Mouse (Mus musculus): ENCODE results near the gene Srrm3. TPM values are rescaled to one million over a fixed set of nuclear protein-coding genes. Genes with fewer than 3 reads are reported as not detected.

Srrm3 gene
- polyA plus RNA-seq, 1 experiment from 2014 or later, result 0.16 TPM

- 11% methylated on average over 5 of the region's 5 CpGs for WGBS
- Histone ChIP-seq H3K9me3 (replicated peaks; ENCODE audit: low read length) (no peaks in the 10 kb centered on the region), H3K27me3 (ENCODE audit: insufficient read depth, low read length) (no peaks in the 10 kb centered on the region), H3K4me3 (replicated peaks; ENCODE audit: low read depth, low read length) (peak overlapping the region; percentile 28), H3K27ac (0 out of 2 replicates have a peak overlapping the region, but pooled peaks have one; percentile 19), H3K9ac (ENCODE audit: low read depth, low read length) (peak overlapping the region; percentile 48; the same call in 1 of the 2 replicates), H3K4me1 (replicated peaks; ENCODE audit: insufficient read depth, low read length) (no peaks in the 10 kb centered on the region; the same call in 1 of the 2 replicates), H3K4me2 (ENCODE audit: low read length) (peak overlapping the region; percentile 49), H3K36me3 (ENCODE audit: insufficient read depth, low read length) (peaks cover 20% of the 10 kb centered on the region)
- ATAC-seq (replicated peaks; ENCODE audit: low FRiP score, low read depth) (no peak), DNase-seq (ENCODE audit: low spot score) (no peak)
- TF ChIP-seq CTCF (IDR thresholded peaks at IDR 0.05; ENCODE audit: low read depth), result no peak
Measured at GRCm38 (mm10) chr5:135794859-135795181, 11.9 kb upstream of the Srrm3 start.

DNA sequence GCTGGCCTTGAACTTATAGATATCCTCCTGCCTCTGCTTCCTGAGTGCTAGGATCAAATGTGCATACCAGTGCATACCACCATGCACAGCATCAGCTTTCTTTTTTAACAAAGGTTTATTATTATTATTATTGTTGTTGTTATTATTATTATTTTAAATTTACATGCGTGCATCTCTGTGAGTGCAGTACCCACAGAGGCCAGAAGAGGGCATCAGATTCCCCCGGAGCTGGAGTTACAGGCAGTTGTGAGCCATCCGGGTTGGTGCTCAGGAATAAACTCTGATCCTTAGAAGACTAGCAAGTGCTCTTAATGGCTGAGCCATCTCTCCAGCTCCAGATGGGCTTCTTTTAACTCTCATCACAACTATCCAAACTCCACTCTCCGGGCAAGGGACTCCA, 6.9 kb upstream of the Srrm3 start:
- H3K36me3 ChIP-seq (ENCODE audit: insufficient read depth, low read length), result no peaks in the 10 kb centered on the region
- no peak overlapping the region for H3K4me3 ChIP-seq (replicated peaks; ENCODE audit: low read depth, low read length)
- H3K9ac ChIP-seq (ENCODE audit: low read depth, low read length), result no peak overlapping the region
- WGBS, result 46% methylated on average over 4 of the region's 4 CpGs
- H3K4me1 ChIP-seq (replicated peaks; ENCODE audit: insufficient read depth, low read length), result no peaks in the 10 kb centered on the region
- H3K4me2 ChIP-seq (ENCODE audit: low read length), result no peak overlapping the region
- no peaks in the 10 kb centered on the region for H3K9me3 ChIP-seq (replicated peaks; ENCODE audit: low read length)
- DNase-seq (ENCODE audit: low spot score) (peak; percentile 6), ATAC-seq (replicated peaks; ENCODE audit: low FRiP score, low read depth) (no peak)
- H3K27me3 ChIP-seq (ENCODE audit: insufficient read depth, low read length), result no peaks in the 10 kb centered on the region
- peak; percentile 63 for TF ChIP-seq CTCF (IDR thresholded peaks at IDR 0.05; ENCODE audit: low read depth)
- H3K27ac ChIP-seq, result no peak overlapping the region

- no peaks in the 10 kb centered on the region for H3K9me3 ChIP-seq (replicated peaks; ENCODE audit: low read length)
- no peak overlapping the region for H3K9ac ChIP-seq (ENCODE audit: low read depth, low read length)
- TF ChIP-seq CTCF (IDR thresholded peaks at IDR 0.05; ENCODE audit: low read depth), result no peak
- no peaks in the 10 kb centered on the region for H3K4me1 ChIP-seq (replicated peaks; ENCODE audit: insufficient read depth, low read length)
- no peak overlapping the region for H3K4me3 ChIP-seq (replicated peaks; ENCODE audit: low read depth, low read length)
- ATAC-seq (replicated peaks; ENCODE audit: low FRiP score, low read depth) (no peak), DNase-seq (ENCODE audit: low spot score) (no peak)
- WGBS, result 2% methylated on average over 6 of the region's 6 CpGs
- no peak overlapping the region for H3K4me2 ChIP-seq (ENCODE audit: low read length)
- no peak overlapping the region for H3K27ac ChIP-seq
- no peaks in the 10 kb centered on the region for H3K27me3 ChIP-seq (ENCODE audit: insufficient read depth, low read length)
- H3K36me3 ChIP-seq (ENCODE audit: insufficient read depth, low read length), result no peaks in the 10 kb centered on the region
Measured at GRCm38 (mm10) chr5:135800927-135801326, 5.8 kb upstream of the Srrm3 start.

GRCm38 (mm10) chr5:135802641-135803040, 4.0 kb upstream of the Srrm3 start:
- Histone ChIP-seq H3K9ac (ENCODE audit: low read depth, low read length) (no peak overlapping the region), H3K27ac (no peak overlapping the region), H3K4me3 (replicated peaks; ENCODE audit: low read depth, low read length) (no peak overlapping the region), H3K36me3 (ENCODE audit: insufficient read depth, low read length) (no peaks in the 10 kb centered on the region), H3K27me3 (ENCODE audit: insufficient read depth, low read length) (no peaks in the 10 kb centered on the region), H3K4me2 (ENCODE audit: low read length) (no peak overlapping the region), H3K9me3 (replicated peaks; ENCODE audit: low read length) (no peaks in the 10 kb centered on the region), H3K4me1 (replicated peaks; ENCODE audit: insufficient read depth, low read length) (no peaks in the 10 kb centered on the region)
- no peak for TF ChIP-seq CTCF (IDR thresholded peaks at IDR 0.05; ENCODE audit: low read depth)
- 92% methylated on average over 8 of the region's 8 CpGs for WGBS
- no peak for ATAC-seq (replicated peaks; ENCODE audit: low FRiP score, low read depth)
- no peak for DNase-seq (ENCODE audit: low spot score)

DNA sequence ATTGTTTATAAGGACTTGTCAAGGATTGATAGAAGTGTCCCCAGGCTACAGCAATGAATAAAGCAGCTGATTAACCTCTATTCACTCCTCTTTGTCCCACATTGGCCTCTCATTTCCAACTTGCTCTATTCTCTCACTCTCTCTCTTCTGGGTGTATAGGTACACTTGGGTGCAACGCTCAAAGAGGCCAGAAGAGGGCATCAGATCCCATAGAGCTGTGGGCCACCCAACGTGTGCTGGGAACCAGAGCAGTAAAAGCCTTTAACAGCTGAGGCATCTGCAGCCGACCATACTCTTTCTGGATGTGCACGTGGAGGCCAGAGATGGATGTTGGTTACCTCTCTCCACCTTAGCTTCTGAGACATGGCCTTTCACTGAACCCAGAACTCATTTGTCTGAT, 3.6 kb upstream of the Srrm3 start:
- no peak overlapping the region for H3K9ac ChIP-seq (ENCODE audit: low read depth, low read length)
- peak; percentile 25; the same call in 1 of the 2 replicates for TF ChIP-seq CTCF (IDR thresholded peaks at IDR 0.05; ENCODE audit: low read depth)
- H3K9me3 ChIP-seq (replicated peaks; ENCODE audit: low read length), result no peaks in the 10 kb centered on the region
- H3K36me3 ChIP-seq (ENCODE audit: insufficient read depth, low read length), result no peaks in the 10 kb centered on the region
- 62% methylated on average over 4 of the region's 4 CpGs for WGBS
- H3K27me3 ChIP-seq (ENCODE audit: insufficient read depth, low read length), result no peaks in the 10 kb centered on the region
- no peak overlapping the region for H3K27ac ChIP-seq
- H3K4me1 ChIP-seq (replicated peaks; ENCODE audit: insufficient read depth, low read length), result no peaks in the 10 kb centered on the region
- H3K4me3 ChIP-seq (replicated peaks; ENCODE audit: low read depth, low read length), result no peak overlapping the region
- DNase-seq (ENCODE audit: low spot score), result no peak
- ATAC-seq (replicated peaks; ENCODE audit: low FRiP score, low read depth), result no peak
- no peak overlapping the region for H3K4me2 ChIP-seq (ENCODE audit: low read length)

DNA sequence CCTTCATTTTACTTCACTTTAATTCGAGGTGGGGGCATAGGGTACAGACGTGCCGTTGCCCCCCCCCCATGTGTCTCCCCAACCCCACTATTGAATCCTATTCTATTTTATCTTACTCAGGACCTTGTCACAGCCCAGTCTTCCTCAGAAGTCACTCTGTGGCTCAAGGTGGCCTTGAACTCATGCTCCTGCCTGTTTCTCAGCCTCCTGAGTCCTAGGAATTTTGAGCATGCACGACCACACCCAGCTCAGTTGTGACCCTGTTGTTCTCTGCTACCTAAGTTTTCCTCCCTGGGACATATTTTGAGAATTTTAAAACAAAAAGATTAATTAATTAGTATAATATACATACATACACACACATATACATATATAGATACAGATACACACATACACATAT, 3.0 kb upstream of the Srrm3 start:
- Histone ChIP-seq H3K4me1 (replicated peaks; ENCODE audit: insufficient read depth, low read length) (no peaks in the 10 kb centered on the region), H3K36me3 (ENCODE audit: insufficient read depth, low read length) (no peaks in the 10 kb centered on the region), H3K9me3 (replicated peaks; ENCODE audit: low read length) (no peaks in the 10 kb centered on the region), H3K4me3 (replicated peaks; ENCODE audit: low read depth, low read length) (no peak overlapping the region), H3K27ac (no peak overlapping the region), H3K27me3 (ENCODE audit: insufficient read depth, low read length) (no peaks in the 10 kb centered on the region), H3K4me2 (ENCODE audit: low read length) (no peak overlapping the region), H3K9ac (ENCODE audit: low read depth, low read length) (no peak overlapping the region)
- no peak for DNase-seq (ENCODE audit: low spot score)
- 75% methylated on average over 4 of the region's 4 CpGs for WGBS
- ATAC-seq (replicated peaks; ENCODE audit: low FRiP score, low read depth), result no peak
- TF ChIP-seq CTCF (IDR thresholded peaks at IDR 0.05; ENCODE audit: low read depth), result no peak

DNA sequence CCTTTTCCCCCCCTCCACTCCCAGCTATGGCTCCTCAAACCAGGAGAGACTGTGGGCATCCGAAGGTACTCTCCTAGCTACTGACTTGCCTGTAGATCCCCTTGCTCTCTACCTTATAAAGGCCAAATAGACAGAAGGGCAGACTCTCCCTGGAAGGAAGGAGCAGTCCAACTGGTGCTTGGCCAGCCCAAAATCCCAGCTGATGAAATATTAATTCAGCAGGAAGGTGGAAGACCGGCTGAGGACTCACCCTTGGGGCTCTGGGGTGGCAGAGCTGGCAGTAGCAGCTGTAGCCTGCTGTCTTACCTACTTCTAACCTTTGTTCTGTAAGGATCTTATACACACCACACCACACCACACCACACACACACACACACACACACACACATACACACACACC, 2.0 kb upstream of the Srrm3 start:
- 57% methylated on average over 2 of the region's 2 CpGs for WGBS
- DNase-seq (ENCODE audit: low spot score) (no peak), ATAC-seq (replicated peaks; ENCODE audit: low FRiP score, low read depth) (no peak)
- H3K27ac ChIP-seq, result no peak overlapping the region
- H3K9ac ChIP-seq (ENCODE audit: low read depth, low read length), result no peak overlapping the region
- H3K9me3 ChIP-seq (replicated peaks; ENCODE audit: low read length), result no peaks in the 10 kb centered on the region
- no peaks in the 10 kb centered on the region for H3K27me3 ChIP-seq (ENCODE audit: insufficient read depth, low read length)
- no peak for TF ChIP-seq CTCF (IDR thresholded peaks at IDR 0.05; ENCODE audit: low read depth)
- no peak overlapping the region for H3K4me3 ChIP-seq (replicated peaks; ENCODE audit: low read depth, low read length)
- H3K4me2 ChIP-seq (ENCODE audit: low read length), result no peak overlapping the region
- H3K4me1 ChIP-seq (replicated peaks; ENCODE audit: insufficient read depth, low read length), result no peaks in the 10 kb centered on the region
- H3K36me3 ChIP-seq (ENCODE audit: insufficient read depth, low read length), result no peaks in the 10 kb centered on the region

Measured in kidney, postnatal 0 days (tissue).